Mouse (Mus musculus) thymus, adult 2 months (tissue): ENCODE data around the gene Ccdc163. TPM values are rescaled to one million over a fixed set of nuclear protein-coding genes. Genes with fewer than 3 reads are reported as not detected.

Experiments used
- DNase-seq: peaks from one replicate; pipeline ENCODE4 v3.0.0; 2021
- H3K27ac ChIP-seq: fragments of 200-500 bp; 2 replicates; pipeline ENCODE4 v1.5.1; 2012; ENCODE audit warnings: low read length, control low read depth; ENCODE audit not compliant: control insufficient read depth, insufficient read depth
- H3K27me3 ChIP-seq: fragments of 200-500 bp; 2 replicates; pipeline ENCODE4 v1.6.1; 2012; ENCODE audit warnings: mild to moderate bottlenecking, low read length, moderate library complexity, mixed read lengths; ENCODE audit not compliant: control insufficient read depth, insufficient read depth
- H3K36me3 ChIP-seq: fragments of 200-500 bp; 2 replicates; pipeline ENCODE4 v1.6.1; 2012; ENCODE audit warnings: mild to moderate bottlenecking, low read length, moderate library complexity; ENCODE audit not compliant: control insufficient read depth, insufficient read depth
- H3K4me1 ChIP-seq: fragments of 200-500 bp; replicated peaks from 2 replicates; pipeline ENCODE4 v1.6.1; 2012; ENCODE audit warnings: low read length; ENCODE audit not compliant: control insufficient read depth, insufficient read depth
- H3K4me3 ChIP-seq: fragments of 200-500 bp; 2 replicates; pipeline ENCODE4 v1.5.1; 2012; ENCODE audit warnings: mild to moderate bottlenecking, low read length, control low read depth, moderate library complexity; ENCODE audit not compliant: control insufficient read depth, insufficient read depth
- CTCF ChIP-seq: fragments of 200-500 bp; IDR thresholded peaks from 2 replicates; pipeline ENCODE4 v1.5.1; 2012; ENCODE audit warnings: mild to moderate bottlenecking, control low read depth, low read length, moderate library complexity, borderline replicate concordance; ENCODE audit not compliant: control insufficient read depth, poor library complexity, insufficient read depth; ENCODE audit errors: extremely low read depth
- POLR2A ChIP-seq: fragments of 200-500 bp; IDR thresholded peaks from 2 replicates; pipeline ENCODE4 v1.6.1; 2012; ENCODE audit warnings: mild to moderate bottlenecking, low read length, control low read depth, moderate library complexity; ENCODE audit not compliant: control insufficient read depth, poor library complexity, insufficient read depth; ENCODE audit errors: extremely low read depth
- WGBS: fragments of 180-500 bp; shearing (Covaris S2); methylation state at CpG from one replicate; pipeline ENCODE4 v1.1.7; 2018; 5-methylcytosine and 5-hydroxymethylcytosine counted together
- polyA plus RNA-seq: library from polyadenylated mRNA; depleted of rRNA; stranded (reverse); fragments of >200 nt; gene quantifications from 2 replicates; pipeline ENCODE4 v1.2.3, GENCODE M21; 2012

The Ccdc163 gene
- polyA plus RNA-seq, 1 experiment: 48.2 TPM

GRCm38 (mm10) chr4:116700964-116701363, 7.3 kb upstream of the Ccdc163 start:
- 85% methylated on average over 1 of the region's 1 CpGs for whole genome bisulfite sequencing
- H3K4me3 ChIP-seq: no peak overlapping the region
- no peak for DNase-seq
- TF ChIP-seq POLR2A (no peak), CTCF (no peak)
- no peak overlapping the region for H3K27ac ChIP-seq
- H3K27me3 ChIP-seq: no peaks in the 10 kb centered on the region
- H3K4me1 ChIP-seq: no peaks in the 10 kb centered on the region
- H3K36me3 ChIP-seq: peaks cover 37% of the 10 kb centered on the region

DNA sequence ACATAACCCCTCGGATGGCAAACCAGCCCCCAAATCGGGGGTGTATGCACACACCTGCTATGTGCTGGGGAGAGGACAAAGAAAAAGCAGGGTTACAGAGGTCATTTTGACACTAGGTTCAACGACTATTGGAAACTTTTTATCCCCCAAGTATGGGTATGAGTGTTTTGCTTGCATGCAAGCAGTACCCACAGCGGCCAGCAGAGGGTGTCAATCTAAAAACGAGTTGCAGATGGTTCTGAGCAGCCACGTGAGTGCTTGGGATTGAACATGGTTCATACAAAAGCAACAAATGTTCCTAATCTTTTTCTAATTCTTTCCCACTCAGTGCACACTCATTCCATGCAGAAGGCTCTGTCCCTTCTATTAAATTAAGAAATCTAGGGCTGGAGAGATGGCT, 4.5 kb upstream of the Ccdc163 start:
- Histone ChIP-seq H3K36me3 (peaks cover 15% of the 10 kb centered on the region; the same call in 1 of the 2 replicates), H3K27ac (no peak overlapping the region), H3K4me3 (no peak overlapping the region), H3K27me3 (no peaks in the 10 kb centered on the region), H3K4me1 (0 out of 2 replicates have a peak, but pooled peaks cover 1% of the 10 kb centered on the region)
- peak; percentile 83 for DNase-seq
- WGBS: 36% methylated on average over 6 of the region's 6 CpGs
- no peak for TF ChIP-seq POLR2A
- no peak for TF ChIP-seq CTCF

DNA sequence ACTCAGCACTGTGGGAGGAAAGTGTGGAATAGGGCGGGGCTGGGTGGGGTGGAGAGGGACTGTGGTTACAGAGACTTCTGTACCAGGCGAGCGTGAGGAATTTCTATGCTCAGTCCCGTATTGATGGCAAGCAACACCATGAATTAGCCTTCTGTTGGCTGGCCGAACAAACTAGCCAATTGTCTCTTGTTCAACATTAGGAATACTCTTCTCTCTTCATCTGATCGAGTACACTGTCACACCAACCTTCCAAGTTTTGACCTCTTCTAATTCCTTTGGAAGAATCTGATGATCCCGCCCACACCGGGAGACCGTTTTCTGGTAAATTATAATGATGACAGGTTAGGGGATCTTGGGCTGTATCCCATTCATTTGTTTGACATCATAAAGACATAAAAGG, 643 bp upstream of the Ccdc163 start:
- no peak for TF ChIP-seq CTCF
- 7% methylated on average over 9 of the region's 9 CpGs for WGBS
- DNase-seq: no peak
- H3K36me3 ChIP-seq: no peaks in the 10 kb centered on the region
- no peaks in the 10 kb centered on the region for H3K27me3 ChIP-seq
- H3K4me3 ChIP-seq: peak overlapping the region; percentile 60
- H3K27ac ChIP-seq: no peak overlapping the region
- H3K4me1 ChIP-seq: 0 out of 2 replicates have a peak, but pooled peaks cover 5% of the 10 kb centered on the region

- Histone ChIP-seq H3K36me3 (no peaks in the 10 kb centered on the region), H3K4me3 (peak overlapping the region; percentile 36), H3K4me1 (0 out of 2 replicates have a peak, but pooled peaks cover 5% of the 10 kb centered on the region), H3K27ac (no peak overlapping the region), H3K27me3 (no peaks in the 10 kb centered on the region)
- peak; percentile 12 for DNase-seq
- TF ChIP-seq CTCF: no peak
- TF ChIP-seq POLR2A: no peak
- WGBS: 2% methylated on average over 9 of the region's 9 CpGs
Observed at GRCm38 (mm10) chr4:116708791-116709390, 582 bp downstream of the Ccdc163 start.

DNA sequence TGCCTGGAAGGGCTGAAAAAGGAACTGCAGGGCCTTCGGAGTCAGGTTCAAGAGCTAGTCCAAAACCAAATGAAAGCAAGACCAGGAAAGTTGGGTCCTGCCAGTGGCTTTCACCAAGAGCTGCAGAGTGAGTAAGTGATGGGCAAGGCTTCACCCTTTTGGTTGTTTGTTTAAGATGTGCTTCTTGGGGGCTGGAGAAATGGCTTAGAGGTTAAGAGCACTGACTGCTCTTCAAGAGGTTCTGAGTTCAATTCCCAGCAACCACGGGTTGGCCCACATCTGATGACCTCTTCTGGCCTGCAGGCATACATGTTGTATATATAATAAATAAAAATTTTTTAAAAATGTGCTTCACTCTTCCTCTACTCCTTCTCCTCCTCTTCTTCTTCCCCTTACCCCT, 1.8 kb downstream of the Ccdc163 start:
- no peak for DNase-seq
- 0 out of 2 replicates have a peak, but pooled peaks cover 5% of the 10 kb centered on the region for H3K4me1 ChIP-seq
- WGBS: 94% methylated on average over 2 of the region's 2 CpGs
- H3K36me3 ChIP-seq: no peaks in the 10 kb centered on the region
- H3K4me3 ChIP-seq: no peak overlapping the region
- H3K27me3 ChIP-seq: no peaks in the 10 kb centered on the region
- H3K27ac ChIP-seq: no peak overlapping the region
- no peak for TF ChIP-seq CTCF
- TF ChIP-seq POLR2A: no peak

GRCm38 (mm10) chr4:116712536-116712935, 4.2 kb downstream of the Ccdc163 start:
- Histone ChIP-seq H3K36me3 (no peaks in the 10 kb centered on the region), H3K4me1 (0 out of 2 replicates have a peak, but pooled peaks cover 5% of the 10 kb centered on the region), H3K27ac (no peak overlapping the region), H3K27me3 (no peaks in the 10 kb centered on the region), H3K4me3 (no peak overlapping the region)
- TF ChIP-seq POLR2A: no peak
- TF ChIP-seq CTCF: no peak
- 82% methylated on average over 1 of the region's 1 CpGs for WGBS
- DNase-seq: no peak

DNA sequence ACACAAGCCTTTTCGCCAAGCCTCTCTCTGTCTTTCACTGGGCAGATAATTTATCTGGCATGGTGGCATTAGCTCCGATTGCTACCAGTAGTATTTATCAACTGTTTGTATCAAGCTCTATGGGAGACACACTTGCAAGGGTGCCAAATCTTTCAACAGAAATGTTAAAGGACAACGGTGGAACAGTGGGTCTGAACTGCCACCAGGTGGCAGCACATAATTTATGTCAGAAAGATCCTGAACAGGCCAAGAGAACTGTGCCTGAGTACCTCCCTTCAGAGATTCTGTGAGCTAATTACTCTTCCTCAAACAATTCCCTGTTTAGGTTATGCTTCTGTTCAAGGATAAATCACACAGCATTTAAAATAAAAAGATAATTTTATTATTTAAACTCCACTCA, 11.1 kb downstream of the Ccdc163 start:
- TF ChIP-seq CTCF: no peak
- no peak for TF ChIP-seq POLR2A
- Histone ChIP-seq H3K4me3 (no peak overlapping the region), H3K27ac (no peak overlapping the region), H3K36me3 (no peaks in the 10 kb centered on the region), H3K27me3 (no peaks in the 10 kb centered on the region), H3K4me1 (0 out of 2 replicates have a peak, but pooled peaks cover 5% of the 10 kb centered on the region)
- 35% methylated on average over 3 of the region's 3 CpGs for WGBS
- DNase-seq: peak; percentile 68
